Mouse (Mus musculus) adrenal gland, adult 2 months (tissue): ENCODE measurements around the gene Olfr480. TPM values are rescaled to one million over a fixed set of nuclear protein-coding genes. Genes with fewer than 3 reads are reported as not detected.

Experiments used
- DNase-seq: peaks from one replicate; pipeline ENCODE4 v3.0.0; 2021
- long read RNA-seq: library from polyadenylated mRNA; stranded (forward); transcript quantifications from one replicate; pipeline ENCODE4 v2.0.0, GENCODE M21; 2021
- polyA plus RNA-seq: library from polyadenylated mRNA; depleted of rRNA; stranded (reverse); fragments of >200 nt; gene quantifications from 2 replicates; pipeline ENCODE4 v1.2.3, GENCODE M21; 2012; rRNA removed
- total RNA-seq, 2 experiments: library from RNA; stranded (reverse); gene quantifications; 2 replicates each; pipeline ENCODE4 v1.2.3; 2021

The Olfr480 gene
- total RNA-seq (not detected), polyA plus RNA-seq (not detected in 2 replicates)
- long read RNA-seq, result 0 reads

- no peak for DNase-seq
These were observed at the start of gene Olfr480 for GRCm38 (mm10) chr7:108067246-108067645. Olfr480 (minus strand) TSS chr7:108067346.

- no peak for DNase-seq
These were observed 33.4 kb upstream of the Olfr480 start, which contains the start of gene Olfr483 for GRCm38 (mm10) chr7:108100549-108100948. Olfr483 (plus strand) TSS chr7:108100849.

- no peak for DNase-seq
These were observed 30.3 kb upstream of the Olfr480 start, which contains the start of gene Olfr482 for GRCm38 (mm10) chr7:108097486-108097885. Olfr482 (minus strand) TSS chr7:108097586.

GRCm38 (mm10) chr7:108079555-108079954, 12.4 kb upstream of the Olfr480 start, which contains the start of gene Olfr481:
Olfr481 (plus strand) TSS chr7:108079855.
- DNase-seq, result no peak

- DNase-seq, result no peak
These were observed 16.8 kb downstream of the Olfr480 start, which contains the start of gene Olfr479 for GRCm38 (mm10) chr7:108050393-108050792. Olfr479 (plus strand) TSS chr7:108050693.

- no peak for DNase-seq
These were observed 33.3 kb downstream of the Olfr480 start, which contains the start of gene Olfr478 for GRCm38 (mm10) chr7:108033889-108034288. Olfr478 (minus strand) TSS chr7:108033989.

Other genes with a start within 250 kb of the Olfr480 start
- not detected for gene Olfr469, start 241.8 kb downstream of the Olfr480 start, total RNA-seq
- gene Olfr469, start 241.8 kb downstream of the Olfr480 start, polyA plus RNA-seq, result not detected in 2 replicates
- gene Olfr470, start 219.9 kb downstream of the Olfr480 start, total RNA-seq, result not detected
- gene Olfr470, start 219.9 kb downstream of the Olfr480 start, polyA plus RNA-seq, result not detected in 2 replicates
- gene Olfr472, start 169.4 kb downstream of the Olfr480 start, total RNA-seq, result not detected
- not detected in 2 replicates for gene Olfr472, start 169.4 kb downstream of the Olfr480 start, polyA plus RNA-seq
- gene Olfr473, start 136.9 kb downstream of the Olfr480 start, total RNA-seq, result not detected
- not detected in 2 replicates for gene Olfr473, start 136.9 kb downstream of the Olfr480 start, polyA plus RNA-seq
- gene Olfr474, start 112.7 kb downstream of the Olfr480 start, total RNA-seq, result not detected
- gene Olfr474, start 112.7 kb downstream of the Olfr480 start, polyA plus RNA-seq, result not detected in 2 replicates
- not detected for gene Olfr476, start 102.5 kb downstream of the Olfr480 start, total RNA-seq
- gene Olfr476, start 102.5 kb downstream of the Olfr480 start, polyA plus RNA-seq, result not detected in 2 replicates
- not detected for gene Olfr477, start 80.7 kb downstream of the Olfr480 start, total RNA-seq
- not detected in 2 replicates for gene Olfr477, start 80.7 kb downstream of the Olfr480 start, polyA plus RNA-seq
- gene Olfr478, start 33.4 kb downstream of the Olfr480 start, total RNA-seq, result not detected
- not detected in 2 replicates for gene Olfr478, start 33.4 kb downstream of the Olfr480 start, polyA plus RNA-seq
- not detected for gene Olfr479, start 16.7 kb downstream of the Olfr480 start, total RNA-seq
- not detected in 2 replicates for gene Olfr479, start 16.7 kb downstream of the Olfr480 start, polyA plus RNA-seq
- not detected for gene Olfr481, start 12.5 kb upstream of the Olfr480 start, total RNA-seq
- gene Olfr481, start 12.5 kb upstream of the Olfr480 start, polyA plus RNA-seq, result not detected in 2 replicates
- 1 to 10 TPM; 1.5 to 3.5 TPM for gene Olfr482, start 30.2 kb upstream of the Olfr480 start, total RNA-seq
- not detected in 2 replicates for gene Olfr482, start 30.2 kb upstream of the Olfr480 start, polyA plus RNA-seq
- gene Olfr483, start 33.5 kb upstream of the Olfr480 start, total RNA-seq, result not detected
- not detected in 2 replicates for gene Olfr483, start 33.5 kb upstream of the Olfr480 start, polyA plus RNA-seq
- gene Olfr484, start 60.1 kb upstream of the Olfr480 start, total RNA-seq, result not detected
- not detected in 2 replicates for gene Olfr484, start 60.1 kb upstream of the Olfr480 start, polyA plus RNA-seq
- gene Olfr485, start 92.5 kb upstream of the Olfr480 start, total RNA-seq, result not detected
- gene Olfr485, start 92.5 kb upstream of the Olfr480 start, polyA plus RNA-seq, result not detected in 2 replicates
- not detected for gene Olfr486, start 105.4 kb upstream of the Olfr480 start, total RNA-seq
- gene Olfr486, start 105.4 kb upstream of the Olfr480 start, polyA plus RNA-seq, result not detected in 2 replicates
- not detected for gene Olfr487, start 147.3 kb upstream of the Olfr480 start, total RNA-seq
- not detected in 2 replicates for gene Olfr487, start 147.3 kb upstream of the Olfr480 start, polyA plus RNA-seq
- gene Olfr488, start 191.0 kb upstream of the Olfr480 start, total RNA-seq, result not detected
- not detected in 2 replicates for gene Olfr488, start 191.0 kb upstream of the Olfr480 start, polyA plus RNA-seq
- not detected for gene Olfr490, start 221.6 kb upstream of the Olfr480 start, total RNA-seq
- gene Olfr490, start 221.6 kb upstream of the Olfr480 start, polyA plus RNA-seq, result not detected in 2 replicates
- gene Olfr491, start 246.1 kb upstream of the Olfr480 start, total RNA-seq, result not detected
- not detected in 2 replicates for gene Olfr491, start 246.1 kb upstream of the Olfr480 start, polyA plus RNA-seq